Mouse (Mus musculus): ENCODE results near the gene Atg4c. TPM values are rescaled to one million over a fixed set of nuclear protein-coding genes. Genes with fewer than 3 reads are reported as not detected.

The Atg4c gene
- polyA plus RNA-seq (2015; fragmentation: Nextera tagmentation; extraction: Ambion mirVana) = 16.9 and 22.0 TPM in 2 replicates

DNA sequence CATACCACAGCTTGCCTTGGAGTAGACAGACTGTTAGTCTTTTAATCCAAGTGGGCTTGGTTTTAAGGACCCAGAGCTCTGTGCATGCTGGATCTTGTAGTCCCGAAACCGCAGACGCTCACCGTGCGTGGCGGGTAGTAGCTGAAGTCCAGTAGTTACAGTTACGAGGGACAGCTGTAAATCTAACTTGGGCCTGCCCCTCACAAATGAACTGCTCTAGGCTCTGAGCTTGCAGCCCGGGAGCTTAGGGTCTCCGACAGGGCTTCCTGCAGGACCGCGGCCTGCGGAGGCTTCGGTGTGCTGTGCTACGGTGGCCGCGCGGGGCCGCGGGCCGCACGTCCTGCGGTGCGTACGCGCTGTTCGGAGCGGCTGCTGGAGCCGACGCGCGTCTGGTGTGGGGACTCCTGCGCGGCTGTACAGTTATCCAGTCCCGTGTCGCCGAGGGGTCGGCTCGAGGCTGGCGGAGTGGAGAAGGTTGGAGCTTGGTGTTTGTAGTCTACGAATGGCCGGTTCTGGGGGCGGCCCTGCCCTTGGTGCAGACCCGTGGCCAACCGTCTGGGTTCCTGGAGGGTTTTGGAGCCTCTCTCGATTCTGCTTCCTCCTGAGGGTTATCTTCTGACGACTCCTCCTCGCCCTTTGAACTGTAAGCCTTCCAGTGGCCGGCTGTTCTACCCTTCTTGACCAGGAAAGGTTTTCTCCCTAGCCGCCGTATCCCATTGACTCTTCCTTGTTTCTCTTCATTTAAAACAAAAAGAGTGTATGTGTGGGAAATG, at the start of gene Atg4c:
Atg4c (plus strand) TSS at position 125 of the 773 bp plus-strand sequence.
- Histone ChIP-seq H3K27ac (peak within 1 kb of the TSS; percentile 96), H3K4me3 (peak within 1 kb of the TSS; percentile 72), H3K9ac (peak within 1 kb of the TSS; percentile 93), H3K36me3 (0 out of 2 replicates have a peak, but pooled peaks cover 3% of the 10 kb centered on the region), H3K9me3 (no peaks in the 10 kb centered on the region), H3K4me1 (no peaks in the 10 kb centered on the region), H3K4me2 (peak within 1 kb of the TSS; percentile 73), H3K27me3 (no peaks in the 10 kb centered on the region)
- peak; percentile 91 for ATAC-seq (ENCODE audit: insufficient number of reproducible peaks, insufficient read depth, low FRiP score, low TSS enrichment, low read depth)
- under 1% methylated on average over 50 of the region's 50 CpGs for WGBS

DNA sequence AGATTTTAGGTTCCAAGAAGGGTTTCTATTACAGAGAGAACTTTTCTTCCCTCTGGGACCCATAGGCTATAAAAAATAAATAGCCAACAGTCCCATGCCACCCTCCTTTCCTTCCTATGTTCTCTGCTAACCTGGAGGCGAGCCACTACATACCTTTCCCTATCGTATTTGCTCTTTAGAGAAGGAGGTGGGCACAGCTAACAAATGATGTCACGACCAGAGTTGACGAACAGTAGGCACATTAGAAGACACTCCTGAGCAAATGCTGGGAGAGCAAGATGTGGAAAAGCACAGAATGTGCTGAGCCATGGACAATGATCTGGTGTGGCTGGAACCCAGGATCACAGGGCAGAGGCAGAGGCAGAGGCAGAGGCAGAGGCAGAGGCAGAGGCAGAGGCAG, 42.3 kb upstream of the Atg4c start:
- ATAC-seq (ENCODE audit: insufficient number of reproducible peaks, insufficient read depth, low FRiP score, low TSS enrichment, low read depth) = no peak
- Histone ChIP-seq H3K27ac (no peak overlapping the region), H3K4me2 (no peak overlapping the region), H3K9me3 (no peaks in the 10 kb centered on the region), H3K4me3 (no peak overlapping the region), H3K4me1 (no peaks in the 10 kb centered on the region; the same call in 1 of the 2 replicates), H3K36me3 (no peaks in the 10 kb centered on the region), H3K9ac (no peak overlapping the region), H3K27me3 (no peaks in the 10 kb centered on the region)
- WGBS = 89% methylated on average over 4 of the region's 4 CpGs

DNA sequence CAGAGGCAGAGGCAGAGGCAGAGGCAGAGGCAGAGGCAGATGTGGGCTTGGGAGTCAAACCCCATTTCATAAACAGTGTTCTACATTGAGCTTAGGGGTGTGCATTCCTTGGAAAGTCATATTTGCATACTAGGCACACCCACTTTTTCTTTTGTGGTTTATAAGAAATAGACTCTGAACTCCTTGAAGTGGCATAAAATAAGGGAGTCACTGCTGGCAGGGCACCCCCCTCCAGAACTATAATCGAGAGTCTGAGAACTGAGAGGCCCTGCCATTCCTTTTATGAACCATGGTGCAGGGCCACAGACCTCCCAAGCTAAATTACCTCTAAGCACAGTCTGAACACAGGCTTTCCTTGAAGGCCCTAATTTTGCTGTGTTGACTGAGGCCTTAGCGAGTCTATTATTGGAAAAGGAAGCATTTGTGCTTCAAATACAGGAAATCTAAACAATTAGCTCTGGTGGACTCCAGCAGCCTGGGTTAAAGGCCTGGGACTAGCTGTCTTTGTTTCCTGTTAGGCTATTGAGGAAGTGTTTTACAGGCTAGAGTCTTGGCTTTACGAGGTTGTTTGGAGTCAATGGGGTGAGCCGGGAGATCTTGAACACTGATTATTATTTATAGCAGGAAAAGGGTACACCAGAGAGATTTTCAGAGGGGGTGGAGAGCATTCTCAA, 41.7 kb upstream of the Atg4c start:
- Histone ChIP-seq H3K4me3 (no peak overlapping the region), H3K9ac (no peak overlapping the region), H3K27ac (no peak overlapping the region), H3K4me1 (no peaks in the 10 kb centered on the region; the same call in 1 of the 2 replicates), H3K36me3 (no peaks in the 10 kb centered on the region), H3K9me3 (no peaks in the 10 kb centered on the region), H3K27me3 (no peaks in the 10 kb centered on the region), H3K4me2 (no peak overlapping the region)
- WGBS = 34% methylated on average over 4 of the region's 4 CpGs
- no peak for ATAC-seq (ENCODE audit: insufficient number of reproducible peaks, insufficient read depth, low FRiP score, low TSS enrichment, low read depth)

DNA sequence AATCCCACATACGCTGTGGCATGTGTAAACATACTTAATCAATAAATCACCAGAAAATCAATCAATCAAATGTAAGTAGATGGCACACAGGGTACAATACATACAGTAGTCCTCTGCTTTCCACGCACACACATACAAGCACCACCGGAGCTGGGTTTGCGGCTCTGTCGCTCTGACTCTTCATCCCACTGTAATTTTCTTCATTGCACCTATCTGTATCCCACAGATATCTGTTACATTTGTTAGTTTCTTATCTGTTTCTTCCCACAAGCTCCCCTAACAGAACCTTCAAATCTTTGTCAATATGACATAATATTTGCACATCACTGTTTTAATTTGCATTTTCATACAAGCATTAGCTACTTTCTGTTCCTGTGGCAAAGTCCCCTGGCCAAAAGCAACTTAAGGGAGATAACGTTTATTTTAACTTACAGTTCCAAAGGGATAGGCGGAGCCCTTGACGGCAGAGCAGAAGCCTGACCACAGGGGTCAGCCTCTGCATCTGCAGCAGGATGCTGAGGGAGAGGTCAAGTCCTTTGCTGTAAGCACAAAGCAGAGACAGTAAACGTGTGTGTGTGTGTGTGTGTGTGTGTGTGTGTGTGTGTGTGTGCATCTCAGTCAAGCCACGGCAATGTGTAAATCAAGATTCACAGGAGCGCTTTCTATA, 37.0 kb upstream of the Atg4c start:
- no peaks in the 10 kb centered on the region for H3K36me3 ChIP-seq

DNA sequence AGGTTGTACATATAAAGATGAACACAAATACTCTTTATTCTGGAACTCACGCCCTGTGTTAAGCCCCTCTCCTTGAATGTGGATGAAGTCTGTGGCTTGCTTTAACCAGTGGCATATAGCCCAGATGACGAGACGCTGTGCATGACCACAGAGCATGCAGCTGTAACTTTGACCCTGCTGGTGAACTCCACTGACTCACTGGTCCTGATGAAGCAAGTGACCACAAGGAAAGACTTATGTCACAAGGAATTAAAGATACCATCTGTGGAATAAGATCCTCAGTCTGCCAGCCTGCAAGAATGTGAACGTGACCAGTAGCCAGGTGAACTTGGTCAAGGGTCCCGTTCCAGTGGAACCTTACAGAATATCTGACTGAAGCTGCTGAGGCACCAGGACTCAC, 35.2 kb upstream of the Atg4c start:
- Histone ChIP-seq H3K9me3 (no peaks in the 10 kb centered on the region), H3K9ac (no peak overlapping the region), H3K4me2 (no peak overlapping the region), H3K4me3 (no peak overlapping the region), H3K4me1 (peaks cover 23% of the 10 kb centered on the region), H3K27me3 (no peaks in the 10 kb centered on the region), H3K36me3 (no peaks in the 10 kb centered on the region), H3K27ac (no peak overlapping the region)
- WGBS = 78% methylated on average over 5 of the region's 5 CpGs
- ATAC-seq (ENCODE audit: insufficient number of reproducible peaks, insufficient read depth, low FRiP score, low TSS enrichment, low read depth) = no peak

More for the DNA sequence above, 37.0 kb upstream of the Atg4c start:
- H3K9me3 ChIP-seq = no peaks in the 10 kb centered on the region
- WGBS = 65% methylated on average over 11 of the region's 11 CpGs
- no peak for ATAC-seq (ENCODE audit: insufficient number of reproducible peaks, insufficient read depth, low FRiP score, low TSS enrichment, low read depth)
- no peak overlapping the region for H3K27ac ChIP-seq
- H3K4me2 ChIP-seq = no peak overlapping the region
- peaks cover 12% of the 10 kb centered on the region for H3K4me1 ChIP-seq
- H3K27me3 ChIP-seq = no peaks in the 10 kb centered on the region
- H3K9ac ChIP-seq = no peak overlapping the region
- no peak overlapping the region for H3K4me3 ChIP-seq

DNA sequence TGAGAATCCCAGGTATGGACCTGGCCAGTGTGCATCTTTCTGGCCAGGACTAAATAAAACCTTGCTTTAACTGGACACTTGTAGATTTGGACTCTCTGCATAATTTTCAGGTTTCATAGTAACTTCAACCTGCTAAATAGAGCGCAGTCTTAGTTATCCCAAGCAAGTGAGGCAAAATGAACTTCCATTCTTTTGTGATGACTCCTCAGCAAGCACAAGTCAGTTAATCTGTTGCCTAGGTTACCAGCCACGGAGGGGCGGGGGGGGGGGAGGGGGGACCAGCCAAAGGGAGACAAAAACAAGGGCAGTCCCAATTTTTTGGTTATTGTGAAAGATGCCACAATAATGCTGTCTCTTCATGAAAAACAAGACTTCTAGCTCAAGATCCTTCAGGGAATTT, 33.3 kb upstream of the Atg4c start:
- WGBS = 14% methylated on average over 3 of the region's 3 CpGs
- H3K4me3 ChIP-seq = no peak overlapping the region
- H3K27ac ChIP-seq = no peak overlapping the region
- no peaks in the 10 kb centered on the region for H3K36me3 ChIP-seq
- no peak overlapping the region for H3K9ac ChIP-seq
- no peak for ATAC-seq (ENCODE audit: insufficient number of reproducible peaks, insufficient read depth, low FRiP score, low TSS enrichment, low read depth)
- peaks cover 25% of the 10 kb centered on the region for H3K4me1 ChIP-seq
- no peaks in the 10 kb centered on the region for H3K9me3 ChIP-seq
- no peaks in the 10 kb centered on the region for H3K27me3 ChIP-seq
- no peak overlapping the region for H3K4me2 ChIP-seq

DNA sequence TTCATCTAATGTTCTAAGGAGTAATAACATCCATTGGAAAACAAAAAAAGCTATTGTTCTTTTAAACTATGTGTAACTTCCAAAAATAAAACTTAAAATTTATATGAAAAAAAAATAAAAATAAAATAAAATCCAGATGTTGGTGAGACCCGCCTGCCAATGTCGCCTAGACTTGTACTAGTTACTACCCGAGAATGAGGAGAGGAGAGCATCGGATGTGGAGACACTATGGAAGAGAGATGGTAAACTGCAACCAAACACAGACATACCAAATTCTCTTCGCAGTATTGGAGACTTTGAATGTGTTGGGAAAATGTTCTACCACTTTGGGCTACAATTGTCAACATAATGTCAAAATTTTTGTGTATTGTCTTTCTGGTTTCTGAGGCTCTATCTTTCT, 32.8 kb upstream of the Atg4c start:
- Histone ChIP-seq H3K27ac (no peak overlapping the region), H3K36me3 (no peaks in the 10 kb centered on the region), H3K4me1 (peaks cover 27% of the 10 kb centered on the region), H3K9me3 (no peaks in the 10 kb centered on the region), H3K4me2 (no peak overlapping the region), H3K9ac (no peak overlapping the region), H3K4me3 (no peak overlapping the region), H3K27me3 (no peaks in the 10 kb centered on the region)
- WGBS = 29% methylated on average over 5 of the region's 5 CpGs
- no peak for ATAC-seq (ENCODE audit: insufficient number of reproducible peaks, insufficient read depth, low FRiP score, low TSS enrichment, low read depth)

DNA sequence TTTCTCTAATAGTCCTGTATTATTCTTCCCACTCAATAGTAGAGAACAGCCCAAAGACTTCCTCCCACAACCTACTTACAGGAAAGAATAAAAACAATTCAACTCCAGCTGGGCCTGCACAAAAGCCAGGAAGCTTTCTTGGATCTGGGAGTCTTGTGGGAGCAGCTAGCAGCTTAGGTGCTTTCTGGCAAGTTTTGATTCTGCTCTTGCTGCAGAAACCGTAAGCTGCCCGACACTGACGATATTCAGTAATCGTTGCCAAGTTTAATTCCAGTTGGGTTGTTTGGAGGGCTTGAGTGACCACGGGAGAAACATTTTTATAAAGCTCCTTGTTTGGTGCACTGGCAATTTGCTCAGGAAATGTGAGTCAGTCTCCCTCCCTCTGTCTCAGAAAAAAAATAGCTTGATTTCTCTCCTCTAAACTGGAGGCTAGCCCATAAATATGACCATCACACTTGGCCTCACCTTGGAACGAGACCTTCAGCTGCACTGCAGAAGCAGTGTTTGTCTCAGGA, 32.2 kb upstream of the Atg4c start:
- Histone ChIP-seq H3K27ac (peak overlapping the region; percentile 68), H3K4me3 (no peak overlapping the region), H3K9me3 (no peaks in the 10 kb centered on the region), H3K4me2 (peak overlapping the region; percentile 16; the same call in 1 of the 2 replicates), H3K9ac (0 out of 2 replicates have a peak overlapping the region, but pooled peaks have one; percentile 2), H3K27me3 (no peaks in the 10 kb centered on the region), H3K36me3 (no peaks in the 10 kb centered on the region), H3K4me1 (peaks cover 32% of the 10 kb centered on the region)
- ATAC-seq (ENCODE audit: insufficient number of reproducible peaks, insufficient read depth, low FRiP score, low TSS enrichment, low read depth) = no peak
- 12% methylated on average over 6 of the region's 6 CpGs for WGBS

DNA sequence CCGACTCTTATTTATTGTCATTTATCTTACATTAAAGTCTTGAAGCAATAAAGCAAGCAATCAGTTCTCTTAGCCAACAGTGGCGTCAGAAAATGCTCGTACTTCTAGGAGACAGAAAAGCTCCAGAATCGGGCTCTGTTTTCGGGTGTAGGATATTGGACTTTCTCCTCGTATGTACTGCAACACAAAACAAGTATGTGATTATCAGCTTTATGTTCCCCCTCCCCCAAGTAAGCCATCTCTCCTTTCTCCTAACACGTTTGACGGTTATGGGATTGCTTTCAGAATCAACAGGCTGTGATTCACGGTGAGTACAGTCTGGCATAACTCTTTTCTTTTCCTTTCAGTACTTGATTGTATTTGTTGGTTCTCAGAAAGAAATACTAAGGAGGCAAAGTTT, 30.7 kb upstream of the Atg4c start:
- H3K36me3 ChIP-seq = no peaks in the 10 kb centered on the region
- H3K27ac ChIP-seq = no peak overlapping the region
- 45% methylated on average over 9 of the region's 9 CpGs for WGBS
- no peaks in the 10 kb centered on the region for H3K9me3 ChIP-seq
- no peak overlapping the region for H3K4me2 ChIP-seq
- H3K4me3 ChIP-seq = no peak overlapping the region
- no peaks in the 10 kb centered on the region for H3K27me3 ChIP-seq
- H3K9ac ChIP-seq = no peak overlapping the region
- peaks cover 36% of the 10 kb centered on the region for H3K4me1 ChIP-seq
- no peak for ATAC-seq (ENCODE audit: insufficient number of reproducible peaks, insufficient read depth, low FRiP score, low TSS enrichment, low read depth)

DNA sequence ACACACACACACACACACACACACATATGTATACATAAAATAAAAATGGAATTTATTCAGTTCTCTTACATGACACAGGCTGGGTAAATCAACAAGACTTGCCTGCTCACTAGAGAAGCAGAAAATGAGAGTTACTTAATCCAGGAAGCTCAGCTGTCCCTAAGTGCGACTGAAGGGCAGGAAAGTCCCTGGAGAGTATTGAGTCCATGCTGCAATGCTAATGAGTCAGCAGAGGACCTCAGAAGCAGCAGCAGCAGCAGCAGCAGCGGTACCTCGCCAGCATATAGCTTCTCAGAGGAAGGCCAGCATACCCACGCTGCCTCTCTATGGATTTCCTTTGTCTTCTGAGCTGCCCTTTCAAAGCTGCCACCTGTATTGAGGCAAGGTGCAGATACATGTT, 30.2 kb upstream of the Atg4c start:
- Histone ChIP-seq H3K4me1 (peaks cover 36% of the 10 kb centered on the region), H3K27me3 (no peaks in the 10 kb centered on the region), H3K4me3 (no peak overlapping the region), H3K36me3 (no peaks in the 10 kb centered on the region), H3K9me3 (no peaks in the 10 kb centered on the region), H3K4me2 (no peak overlapping the region), H3K27ac (no peak overlapping the region), H3K9ac (no peak overlapping the region)
- ATAC-seq (ENCODE audit: insufficient number of reproducible peaks, insufficient read depth, low FRiP score, low TSS enrichment, low read depth) = no peak
- 20% methylated on average over 4 of the region's 4 CpGs for WGBS

DNA sequence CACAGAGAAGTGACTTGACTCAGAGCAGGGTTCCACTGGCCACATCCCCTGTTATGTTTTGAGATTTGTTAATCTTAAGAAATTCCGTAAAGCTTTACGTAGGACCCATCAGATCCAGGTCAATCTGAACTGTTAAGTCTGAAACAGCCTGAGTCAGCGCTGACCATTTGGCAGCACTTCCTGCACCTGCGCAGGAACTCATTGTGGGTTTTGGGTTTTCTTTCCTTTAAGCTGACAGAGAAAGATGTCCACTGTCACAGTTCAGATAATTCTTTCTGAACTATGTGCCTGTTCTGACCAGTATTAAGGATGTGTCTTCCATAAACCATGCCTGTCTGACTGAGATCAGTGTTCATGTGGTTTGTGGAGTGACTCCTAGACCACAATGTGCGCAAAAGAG, 24.9 kb upstream of the Atg4c start:
- Histone ChIP-seq H3K4me1 (peaks cover 11% of the 10 kb centered on the region), H3K4me2 (no peak overlapping the region), H3K9me3 (no peaks in the 10 kb centered on the region), H3K36me3 (no peaks in the 10 kb centered on the region), H3K27ac (no peak overlapping the region), H3K4me3 (no peak overlapping the region), H3K27me3 (no peaks in the 10 kb centered on the region), H3K9ac (no peak overlapping the region)
- 91% methylated on average over 5 of the region's 5 CpGs for WGBS
- no peak for ATAC-seq (ENCODE audit: insufficient number of reproducible peaks, insufficient read depth, low FRiP score, low TSS enrichment, low read depth)
